Mouse (Mus musculus): Measurements from ENCODE around the gene Il5.
A peak's percentile ranks its signal among the peaks of the same experiment; 100 is the strongest.

Gene Il5

GRCm38 (mm10) chr11:53742353-53742752 is 21.8 kb downstream of the Il5 start:
- DNase-seq (ENCODE audit: low spot score in 2 of 2), result no peak

GRCm38 (mm10) chr11:53745260-53745659 is 24.7 kb downstream of the Il5 start:
- no peak for DNase-seq (ENCODE audit: low spot score in 2 of 2)

- no peak for DNase-seq (ENCODE audit: low spot score in 2 of 2)
Measured at GRCm38 (mm10) chr11:53747985-53748384, 27.4 kb downstream of the Il5 start.

GRCm38 (mm10) chr11:53748614-53749013 is 28.0 kb downstream of the Il5 start:
- DNase-seq (ENCODE audit: low spot score in 2 of 2), result no peak

GRCm38 (mm10) chr11:53749306-53749705 is 28.7 kb downstream of the Il5 start:
- DNase-seq (ENCODE audit: low spot score in 2 of 2), result no peak

- DNase-seq (ENCODE audit: low spot score in 2 of 2), result no peak
Measured at GRCm38 (mm10) chr11:53749716-53750352, 29.2 kb downstream of the Il5 start.

- no peak for DNase-seq (ENCODE audit: low spot score in 2 of 2)
Measured at GRCm38 (mm10) chr11:53755011-53755595, 34.5 kb downstream of the Il5 start.

GRCm38 (mm10) chr11:53757612-53758011 is 37.0 kb downstream of the Il5 start:
- no peak for DNase-seq (ENCODE audit: low spot score in 2 of 2)

- peak; percentile 49 to 57 for DNase-seq (ENCODE audit: low spot score in 2 of 2)
Measured at GRCm38 (mm10) chr11:53758033-53758432, 37.4 kb downstream of the Il5 start.

- DNase-seq (ENCODE audit: low spot score in 2 of 2), result no peak
Measured at GRCm38 (mm10) chr11:53758791-53759351, 38.3 kb downstream of the Il5 start.

GRCm38 (mm10) chr11:53759545-53760406 is 39.2 kb downstream of the Il5 start:
- no peak for DNase-seq (ENCODE audit: low spot score in 2 of 2)

GRCm38 (mm10) chr11:53761284-53761683 is 40.7 kb downstream of the Il5 start:
- no peak for DNase-seq (ENCODE audit: low spot score in 2 of 2)

- no peak for DNase-seq (ENCODE audit: low spot score in 2 of 2)
Measured at GRCm38 (mm10) chr11:53761822-53762221, 41.2 kb downstream of the Il5 start.

- no peak for DNase-seq (ENCODE audit: low spot score in 2 of 2)
Measured at GRCm38 (mm10) chr11:53762426-53762825, 41.8 kb downstream of the Il5 start.

- DNase-seq (ENCODE audit: low spot score in 2 of 2), result peak; percentile 40 to 46
Measured at GRCm38 (mm10) chr11:53762827-53763495, 42.4 kb downstream of the Il5 start.

GRCm38 (mm10) chr11:53763496-53764140 is 43.0 kb downstream of the Il5 start:
- peak; percentile 94 to 96 for DNase-seq (ENCODE audit: low spot score in 2 of 2)

GRCm38 (mm10) chr11:53764581-53764980 is 44.0 kb downstream of the Il5 start:
- DNase-seq (ENCODE audit: low spot score in 2 of 2), result no peak

- no peak for DNase-seq (ENCODE audit: low spot score in 2 of 2)
Measured at GRCm38 (mm10) chr11:53768422-53769184, 48.0 kb downstream of the Il5 start.

- no peak for DNase-seq (ENCODE audit: low spot score in 2 of 2)
Measured at GRCm38 (mm10) chr11:53769185-53769576, 48.6 kb downstream of the Il5 start.

- peak; percentile 97 to 98 for DNase-seq (ENCODE audit: low spot score in 2 of 2)
Measured at GRCm38 (mm10) chr11:53769760-53770124, 49.1 kb downstream of the Il5 start, which contains the start of gene Irf1. Irf1 (plus strand) TSS chr11:53770014.

Data from natural killer cell, adult 2 months (primary cell).